Mouse (Mus musculus) embryonic facial prominence, embryonic 13.5 days (tissue): Measurements from ENCODE around the gene Cntn1. TPM values are rescaled to one million over a fixed set of nuclear protein-coding genes. Genes with fewer than 3 reads are reported as not detected.

Experiments used
- ATAC-seq: fragments of 200-750 bp; cut with Nextera tagmentation; 2 replicates; pipeline ENCODE4 v1.8.0; 2017; ENCODE audit warnings: low read depth; ENCODE audit not compliant: insufficient number of reproducible peaks, insufficient read depth, low FRiP score, low TSS enrichment
- H3K27ac ChIP-seq: fragments of 300-500 bp; sonication (generic); 2 replicates; pipeline ENCODE4 v1.5.1; 2015; ENCODE audit warnings: moderate library complexity, mild to moderate bottlenecking, inconsistent platforms
- H3K27me3 ChIP-seq: fragments of 300-500 bp; sonication (generic); 2 replicates; pipeline ENCODE4 v1.6.1; 2015; ENCODE audit warnings: mild to moderate bottlenecking, inconsistent platforms
- H3K36me3 ChIP-seq: fragments of 300-500 bp; sonication (generic); 2 replicates; pipeline ENCODE4 v1.6.1; 2015; ENCODE audit warnings: mild to moderate bottlenecking, inconsistent platforms
- H3K4me1 ChIP-seq: fragments of 300-500 bp; sonication (generic); 2 replicates; pipeline ENCODE4 v1.6.1; 2015; ENCODE audit warnings: inconsistent platforms
- H3K4me2 ChIP-seq: fragments of 300-500 bp; sonication (generic); 2 replicates; pipeline ENCODE4 v1.6.1; 2015; ENCODE audit warnings: moderate library complexity, mild to moderate bottlenecking, inconsistent platforms
- H3K4me3 ChIP-seq: fragments of 300-500 bp; sonication (generic); 2 replicates; pipeline ENCODE4 v1.5.1; 2015; ENCODE audit warnings: mild to moderate bottlenecking, inconsistent platforms
- H3K9ac ChIP-seq: fragments of 300-500 bp; sonication (generic); 2 replicates; pipeline ENCODE4 v1.6.1; 2015; ENCODE audit warnings: mild to moderate bottlenecking, inconsistent platforms
- H3K9me3 ChIP-seq: fragments of 300-500 bp; sonication (generic); 2 replicates; pipeline ENCODE4 v1.6.1; 2016; ENCODE audit warnings: inconsistent platforms
- WGBS: fragments of 180-500 bp; shearing (Covaris S2); methylation state at CpG from one replicate; pipeline ENCODE4 v1.1.7; 2015; ENCODE audit warnings: mixed read lengths; 5-methylcytosine and 5-hydroxymethylcytosine counted together
- polyA plus RNA-seq: library from polyadenylated mRNA; unstranded; fragments of >200 nt; fragmentation: Nextera tagmentation; extraction: Ambion mirVana; gene quantifications from 2 replicates; pipeline ENCODE4 v1.2.1, GENCODE M21; 2015

The Cntn1 gene
- polyA plus RNA-seq, result 1.4 and 2.4 TPM in 2 replicates

- ATAC-seq, result peak; percentile 90
- Histone ChIP-seq H3K4me1 (peaks cover 15% of the 10 kb centered on the region), H3K27me3 (peaks cover 18% of the 10 kb centered on the region), H3K4me2 (peak within 1 kb of the TSS; percentile 100), H3K9me3 (no peaks in the 10 kb centered on the region), H3K36me3 (no peaks in the 10 kb centered on the region), H3K9ac (peak within 1 kb of the TSS; percentile 71), H3K4me3 (peak within 1 kb of the TSS; percentile 56), H3K27ac (no peak within 1 kb of the TSS)
- WGBS, result under 1% methylated on average over 17 of the region's 17 CpGs
Measured at GRCm38 (mm10) chr15:92050996-92051352, at the start of gene Cntn1. Gene Cntn1 (plus strand): TSS chr15:92051165.

- H3K4me3 ChIP-seq, result no peak overlapping the region
- H3K4me1 ChIP-seq, result no peaks in the 10 kb centered on the region
- WGBS, result 80% methylated on average over 3 of the region's 3 CpGs
- H3K27ac ChIP-seq, result no peak overlapping the region
- no peaks in the 10 kb centered on the region for H3K9me3 ChIP-seq
- H3K4me2 ChIP-seq, result no peak overlapping the region
- H3K27me3 ChIP-seq, result no peaks in the 10 kb centered on the region
- ATAC-seq, result no peak
- H3K9ac ChIP-seq, result no peak overlapping the region
- no peaks in the 10 kb centered on the region for H3K36me3 ChIP-seq
Measured at GRCm38 (mm10) chr15:92001431-92001830, 49.5 kb upstream of the Cntn1 start.

GRCm38 (mm10) chr15:92012165-92013083 lies 38.5 kb upstream of the Cntn1 start:
- Histone ChIP-seq H3K4me3 (no peak overlapping the region), H3K27ac (no peak overlapping the region), H3K9ac (no peak overlapping the region), H3K4me1 (no peaks in the 10 kb centered on the region), H3K36me3 (no peaks in the 10 kb centered on the region), H3K27me3 (no peaks in the 10 kb centered on the region), H3K4me2 (no peak overlapping the region), H3K9me3 (no peaks in the 10 kb centered on the region)
- WGBS, result 71% methylated on average over 8 of the region's 8 CpGs
- ATAC-seq, result no peak

GRCm38 (mm10) chr15:92034111-92034510 lies 16.9 kb upstream of the Cntn1 start:
- Histone ChIP-seq H3K4me3 (no peak overlapping the region), H3K27me3 (no peaks in the 10 kb centered on the region), H3K36me3 (no peaks in the 10 kb centered on the region), H3K9ac (no peak overlapping the region), H3K27ac (no peak overlapping the region), H3K4me2 (no peak overlapping the region), H3K4me1 (no peaks in the 10 kb centered on the region), H3K9me3 (no peaks in the 10 kb centered on the region)
- 86% methylated on average over 1 of the region's 1 CpGs for WGBS
- ATAC-seq, result no peak

GRCm38 (mm10) chr15:92042538-92042937 lies 8.4 kb upstream of the Cntn1 start:
- 93% methylated on average over 5 of the region's 5 CpGs for WGBS

GRCm38 (mm10) chr15:92046042-92046441 lies 4.9 kb upstream of the Cntn1 start:
- H3K9ac ChIP-seq, result no peak overlapping the region
- H3K27me3 ChIP-seq, result peaks cover 2% of the 10 kb centered on the region; the same call in 1 of the 2 replicates
- WGBS, result 81% methylated on average over 8 of the region's 8 CpGs
- H3K9me3 ChIP-seq, result no peaks in the 10 kb centered on the region
- ATAC-seq, result no peak
- H3K36me3 ChIP-seq, result no peaks in the 10 kb centered on the region
- 0 out of 2 replicates have a peak, but pooled peaks cover 4% of the 10 kb centered on the region for H3K4me1 ChIP-seq
- no peak overlapping the region for H3K4me2 ChIP-seq
- no peak overlapping the region for H3K27ac ChIP-seq
- H3K4me3 ChIP-seq, result no peak overlapping the region

More at GRCm38 (mm10) chr15:92042538-92042937, 8.4 kb upstream of the Cntn1 start:
- Histone ChIP-seq H3K27me3 (no peaks in the 10 kb centered on the region), H3K4me3 (no peak overlapping the region), H3K9me3 (no peaks in the 10 kb centered on the region), H3K27ac (no peak overlapping the region), H3K4me2 (no peak overlapping the region), H3K4me1 (no peaks in the 10 kb centered on the region), H3K9ac (no peak overlapping the region), H3K36me3 (no peaks in the 10 kb centered on the region)
- ATAC-seq, result no peak

GRCm38 (mm10) chr15:92048031-92048430 lies 2.9 kb upstream of the Cntn1 start:
- H3K4me3 ChIP-seq, result no peak overlapping the region
- no peak overlapping the region for H3K4me2 ChIP-seq
- no peaks in the 10 kb centered on the region for H3K9me3 ChIP-seq
- H3K9ac ChIP-seq, result no peak overlapping the region
- H3K36me3 ChIP-seq, result no peaks in the 10 kb centered on the region
- no peak for ATAC-seq
- WGBS, result 64% methylated on average over 4 of the region's 4 CpGs
- peaks cover 18% of the 10 kb centered on the region for H3K27me3 ChIP-seq
- no peak overlapping the region for H3K27ac ChIP-seq
- H3K4me1 ChIP-seq, result peaks cover 15% of the 10 kb centered on the region

- Histone ChIP-seq H3K27me3 (peaks cover 18% of the 10 kb centered on the region), H3K4me2 (no peak overlapping the region), H3K9ac (no peak overlapping the region), H3K36me3 (no peaks in the 10 kb centered on the region), H3K27ac (no peak overlapping the region), H3K4me3 (no peak overlapping the region), H3K4me1 (peaks cover 15% of the 10 kb centered on the region), H3K9me3 (no peaks in the 10 kb centered on the region)
- no peak for ATAC-seq
- WGBS, result 84% methylated on average over 4 of the region's 4 CpGs
Measured at GRCm38 (mm10) chr15:92048531-92048930, 2.4 kb upstream of the Cntn1 start.

- Histone ChIP-seq H3K27me3 (peaks cover 18% of the 10 kb centered on the region), H3K36me3 (no peaks in the 10 kb centered on the region), H3K9me3 (no peaks in the 10 kb centered on the region), H3K9ac (peak overlapping the region; percentile 71), H3K4me3 (peak overlapping the region; percentile 56), H3K27ac (no peak overlapping the region), H3K4me1 (peaks cover 15% of the 10 kb centered on the region), H3K4me2 (peak overlapping the region; percentile 100)
- under 1% methylated on average over 35 of the region's 35 CpGs for WGBS
- ATAC-seq, result peak; percentile 49
Measured at GRCm38 (mm10) chr15:92051353-92052132, 578 bp downstream of the Cntn1 start.

GRCm38 (mm10) chr15:92052133-92052463 lies 1.1 kb downstream of the Cntn1 start:
- Histone ChIP-seq H3K9me3 (no peaks in the 10 kb centered on the region), H3K9ac (peak overlapping the region; percentile 57; the same call in 1 of the 2 replicates), H3K27ac (no peak overlapping the region), H3K27me3 (peaks cover 18% of the 10 kb centered on the region), H3K4me3 (peak overlapping the region; percentile 56), H3K4me2 (peak overlapping the region; percentile 100), H3K36me3 (no peaks in the 10 kb centered on the region), H3K4me1 (peaks cover 15% of the 10 kb centered on the region)
- WGBS, result 13% methylated on average over 4 of the region's 4 CpGs
- no peak for ATAC-seq

GRCm38 (mm10) chr15:92057553-92057952 lies 6.6 kb downstream of the Cntn1 start:
- ATAC-seq, result no peak
- peaks cover under 1% of the 10 kb centered on the region; the same call in 1 of the 2 replicates for H3K27me3 ChIP-seq
- no peak overlapping the region for H3K4me2 ChIP-seq
- no peaks in the 10 kb centered on the region for H3K36me3 ChIP-seq
- H3K27ac ChIP-seq, result no peak overlapping the region
- H3K9ac ChIP-seq, result no peak overlapping the region
- no peak overlapping the region for H3K4me3 ChIP-seq
- no peaks in the 10 kb centered on the region for H3K4me1 ChIP-seq
- WGBS, result 90% methylated on average over 5 of the region's 5 CpGs
- H3K9me3 ChIP-seq, result no peaks in the 10 kb centered on the region
